Mouse (Mus musculus): Measurements from ENCODE around the gene Gm28870. TPM values are rescaled to one million over a fixed set of nuclear protein-coding genes. Genes with fewer than 3 reads are reported as not detected.
"Not testable (repeated sequence)": the region's sequence is repeated elsewhere in the genome, so short reads cannot be mapped to it uniquely, and the experiment has no call there.

The Gm28870 gene
- polyA plus RNA-seq (2015; fragmentation: Nextera tagmentation; extraction: Ambion mirVana), result not detected in 2 replicates

DNA sequence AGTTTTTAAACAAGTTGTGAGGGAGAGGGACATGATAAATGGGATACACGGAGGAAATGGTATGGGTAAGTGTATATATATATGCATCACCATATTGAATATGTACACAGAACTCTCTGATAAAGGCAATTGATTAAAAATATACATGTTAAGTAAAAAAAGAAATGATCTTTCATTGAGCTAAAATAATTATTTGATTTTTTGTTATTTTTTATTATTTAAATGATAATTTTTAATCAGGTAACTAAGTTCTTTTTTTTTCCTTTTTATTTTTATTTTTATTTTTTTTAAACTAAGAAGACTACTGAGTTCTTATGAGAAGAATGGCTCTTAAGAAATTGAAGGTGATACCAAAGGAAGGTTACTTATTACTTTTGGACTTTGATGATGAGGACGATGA, at the start of gene Gm28870:
TSS of gene Gm28870 (plus strand) at position 301 of the 400 bp plus-strand sequence.
- not testable (repeated sequence) for H3K4me3 ChIP-seq (replicated peaks); H3K4me2 ChIP-seq; H3K4me1 ChIP-seq; H3K36me3 ChIP-seq; ATAC-seq (replicated peaks; ENCODE audit: low FRiP score); H3K27me3 ChIP-seq; H3K9ac ChIP-seq; H3K9me3 ChIP-seq (replicated peaks); H3K27ac ChIP-seq
- no CpG with 5 or more reads among the region's 2 CpGs for WGBS

Data from kidney, embryonic 15.5 days (tissue).